Comparison of ENCODE assay signal across 10 mouse cellular contexts in genomic region chr11:103900803-103901580, GRCm38 (mm10). TPM values are rescaled to one million over a fixed set of nuclear protein-coding genes. Genes with fewer than 3 reads are reported as not detected.
DNase-seq lines count a peak whose midpoint lies in the region; ATAC-seq lines count a peak whose summit lies in the region.
"Had no signal": no experiment of that assay in that cellular context is flagged by ENCODE, and none has a peak within 500 bp of the region (broad histone marks: within the 10 kb centered on the region; RNA-seq: fewer than 3 reads in every experiment).

No protein-coding gene starts in this region.

- no peak overlapping the region for H3K9ac ChIP-seq in lung, embryonic 16.5 days (ENCODE audit: low read length)
- H3K9ac ChIP-seq in hindbrain, embryonic 14.5 days: no peak overlapping the region

- H3K4me2 ChIP-seq in lung, embryonic 16.5 days (ENCODE audit: low read depth, low read length): no peak overlapping the region
- H3K4me2 ChIP-seq in hindbrain, embryonic 14.5 days (replicated peaks): no peak overlapping the region

- no peaks in the 10 kb centered on the region for H3K9me3 ChIP-seq in heart, embryonic 10.5 days
- no peaks in the 10 kb centered on the region for H3K9me3 ChIP-seq in lung, embryonic 16.5 days (ENCODE audit: control insufficient read depth, low read length)
- no peaks in the 10 kb centered on the region for H3K9me3 ChIP-seq in hindbrain, embryonic 14.5 days (ENCODE audit: control insufficient read depth, low read length)
- H3K9me3 ChIP-seq: megakaryocyte, embryonic 14.5 days had no signal

- H3K27me3 ChIP-seq in heart, embryonic 10.5 days (ENCODE audit: insufficient read depth, poor library complexity, severe bottlenecking): no peaks in the 10 kb centered on the region
- no peaks in the 10 kb centered on the region for H3K27me3 ChIP-seq in lung, embryonic 16.5 days (ENCODE audit: control insufficient read depth, insufficient read depth, low read depth, low read length)
- H3K27me3 ChIP-seq in hindbrain, embryonic 14.5 days (ENCODE audit: control insufficient read depth, insufficient read depth, low read length): no peaks in the 10 kb centered on the region
- H3K27me3 ChIP-seq: megakaryocyte, embryonic 14.5 days had no signal

- H3K4me3 ChIP-seq in heart, embryonic 10.5 days: no peak overlapping the region; the same call in 1 of the 2 replicates
- no peak overlapping the region for H3K4me3 ChIP-seq in lung, embryonic 16.5 days (ENCODE audit: low read length)
- H3K4me3 ChIP-seq in hindbrain, embryonic 14.5 days (replicated peaks; ENCODE audit: low read length): no peak overlapping the region
- H3K4me3 ChIP-seq: megakaryocyte, embryonic 14.5 days had no signal

- H3K27ac ChIP-seq in heart, embryonic 10.5 days: no peak overlapping the region
- peak overlapping the region; percentile 14; the same call in 1 of the 2 replicates for H3K27ac ChIP-seq in lung, embryonic 16.5 days (ENCODE audit: low read length)
- no peak overlapping the region for H3K27ac ChIP-seq in hindbrain, embryonic 14.5 days
- H3K27ac ChIP-seq: kidney, postnatal 0 days had no signal

- H3K36me3 ChIP-seq in heart, embryonic 10.5 days: no peaks in the 10 kb centered on the region
- no peaks in the 10 kb centered on the region for H3K36me3 ChIP-seq in lung, embryonic 16.5 days (ENCODE audit: control insufficient read depth, insufficient read depth, low read length)
- H3K36me3 ChIP-seq in hindbrain, embryonic 14.5 days (replicated peaks; ENCODE audit: control insufficient read depth, insufficient read depth): peaks cover 40% of the 10 kb centered on the region

- no peak for ATAC-seq in cerebellum, adult (ENCODE audit: insufficient number of reproducible peaks, low FRiP score, low TSS enrichment)
- peak; percentile 96 for ATAC-seq in lung, embryonic 16.5 days (ENCODE audit: low read depth)
- ATAC-seq in erythroblast, adult 5-6 weeks (replicated peaks; ENCODE audit: low FRiP score, poor library complexity, severe bottlenecking): no peak
- ATAC-seq in hindbrain, embryonic 14.5 days (ENCODE audit: low FRiP score): no peak

- peak; percentile 55 to 65 for DNase-seq in cerebellum, postnatal 10 days
- DNase-seq in adrenal gland, postnatal 25 days: peak; percentile 35
- DNase-seq in heart, embryonic 10.5 days (ENCODE audit: low spot score): peak; percentile 74
- DNase-seq in testis, postnatal 14 days (ENCODE audit: low spot score): no peak
- DNase-seq in hindbrain, embryonic 14.5 days (ENCODE audit: low spot score): no peak

- 47% methylated on average over 20 of the region's 20 CpGs for WGBS in heart, embryonic 10.5 days
- 46% methylated on average over 20 of the region's 20 CpGs for WGBS in lung, embryonic 16.5 days
- 62% methylated on average over 20 of the region's 20 CpGs for WGBS in hindbrain, embryonic 14.5 days

- H3K4me1 ChIP-seq in heart, embryonic 10.5 days: peaks cover 14% of the 10 kb centered on the region
- peaks cover 10% of the 10 kb centered on the region; the same call in 1 of the 2 replicates for H3K4me1 ChIP-seq in lung, embryonic 16.5 days (replicated peaks; ENCODE audit: control insufficient read depth, insufficient read depth, low read length)
- no peaks in the 10 kb centered on the region for H3K4me1 ChIP-seq in hindbrain, embryonic 14.5 days (replicated peaks; ENCODE audit: control insufficient read depth, insufficient read depth, low read length)

RNA-seq across cellular contexts. Expression of gene Nsf, which starts 52.9 kb away (rescaled TPM):
- 83.0 and 104 TPM in 2 replicates for total RNA-seq in adrenal gland, postnatal 25 days (2021)
- polyA plus RNA-seq in heart, embryonic 10.5 days (2016; fragmentation: Nextera tagmentation; extraction: Ambion mirVana): 43.4 and 46.3 TPM in 2 replicates
- 52.5 and 55.1 TPM in 2 replicates for polyA plus RNA-seq in lung, embryonic 16.5 days (2015; fragmentation: Nextera tagmentation; extraction: Ambion mirVana)
- total RNA-seq in erythroblast, adult 5-6 weeks (2015; ENCODE audit: low replicate concordance): 7.9 and 14.4 TPM in 2 replicates
- 13.5 and 14.5 TPM in 2 replicates for total RNA-seq in erythroblast, adult 5-6 weeks (2017; ENCODE audit: low replicate concordance)
- 178 and 206 TPM in 2 replicates for polyA plus RNA-seq in hindbrain, embryonic 14.5 days (2014; fragmentation: Nextera tagmentation; extraction: Ambion mirVana)

Comparison
In these comparisons a context has a peak if more than half of its experiments do, and no peak if none do; other contexts are left out.
1. DNase-seq: peak in cerebellum, postnatal 10 days (2 of 2), adrenal gland, postnatal 25 days (single experiment) and heart, embryonic 10.5 days (single experiment); none in testis, postnatal 14 days (single experiment) and hindbrain, embryonic 14.5 days (single experiment).